Mouse (Mus musculus): ENCODE results near the gene Atad5. TPM values are rescaled to one million over a fixed set of nuclear protein-coding genes. Genes with fewer than 3 reads are reported as not detected.
"Not testable (repeated sequence)": the region's sequence is repeated elsewhere in the genome, so short reads cannot be mapped to it uniquely, and the experiment has no call there.

The Atad5 gene
- total RNA-seq (2021), result under 1 TPM; 0.74 to 0.81 TPM
- long read RNA-seq, experiment 1, result 0 reads
- long read RNA-seq, experiment 2, result 0 reads

DNA sequence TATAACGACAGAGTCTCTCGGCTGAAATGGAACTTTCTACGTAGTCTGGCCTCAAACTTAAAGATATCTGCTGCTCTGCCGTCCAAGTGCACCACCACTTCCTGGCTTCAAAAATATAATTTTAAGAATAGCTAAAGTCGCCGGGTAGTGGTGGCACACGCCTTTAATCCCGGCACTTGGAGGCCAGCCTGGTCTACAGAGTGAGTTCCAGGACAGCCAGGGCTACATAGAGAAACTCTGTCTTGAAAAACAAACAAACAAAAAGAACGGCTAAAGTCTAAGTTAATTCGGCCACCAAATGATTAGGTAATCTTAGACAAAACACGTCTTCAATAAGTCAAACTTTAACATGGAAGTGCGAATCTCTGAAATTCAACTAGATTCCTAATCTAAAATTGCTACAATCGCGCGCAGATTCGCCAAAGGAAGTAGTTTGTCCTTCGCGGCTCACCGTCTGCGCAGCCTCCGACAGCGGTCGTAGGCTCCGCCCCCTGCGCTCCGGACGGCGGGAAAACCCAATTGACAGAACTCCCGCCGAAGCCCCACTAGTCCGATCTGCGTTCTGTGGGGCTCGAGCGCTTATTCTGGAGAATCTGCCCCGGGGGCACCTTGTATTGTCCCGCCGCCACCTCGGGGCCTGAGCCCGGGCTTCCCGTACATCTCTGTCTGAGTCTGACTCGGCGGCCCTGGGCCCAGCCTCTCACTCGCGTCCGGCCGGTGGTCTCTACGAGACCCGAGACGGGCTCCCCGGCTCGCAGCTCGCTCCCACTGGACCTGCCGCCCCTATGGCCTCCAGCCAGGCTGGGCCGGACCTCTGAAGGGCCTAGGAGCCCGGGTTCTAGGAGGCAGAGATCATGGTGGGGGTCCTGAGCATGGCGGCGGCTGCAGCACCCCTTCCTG lies at the start of gene Atad5:
Gene Atad5, plus strand, starts transcription at position 484 of the 900 bp plus-strand sequence.
- intact Hi-C loops (cut with DNase I), result loop anchor here (5.0 kb wide), 1 partner anchor 108 kb away; no protein-coding TSS in a partner anchor
- Histone ChIP-seq H3K4me3 (peak within 1 kb of the TSS; percentile 76), H3K27ac (peak within 1 kb of the TSS; percentile 81)
- TF ChIP-seq CTCF (IDR thresholded peaks at IDR 0.05), result no peak
- DNase-seq, result peak; percentile 93

DNA sequence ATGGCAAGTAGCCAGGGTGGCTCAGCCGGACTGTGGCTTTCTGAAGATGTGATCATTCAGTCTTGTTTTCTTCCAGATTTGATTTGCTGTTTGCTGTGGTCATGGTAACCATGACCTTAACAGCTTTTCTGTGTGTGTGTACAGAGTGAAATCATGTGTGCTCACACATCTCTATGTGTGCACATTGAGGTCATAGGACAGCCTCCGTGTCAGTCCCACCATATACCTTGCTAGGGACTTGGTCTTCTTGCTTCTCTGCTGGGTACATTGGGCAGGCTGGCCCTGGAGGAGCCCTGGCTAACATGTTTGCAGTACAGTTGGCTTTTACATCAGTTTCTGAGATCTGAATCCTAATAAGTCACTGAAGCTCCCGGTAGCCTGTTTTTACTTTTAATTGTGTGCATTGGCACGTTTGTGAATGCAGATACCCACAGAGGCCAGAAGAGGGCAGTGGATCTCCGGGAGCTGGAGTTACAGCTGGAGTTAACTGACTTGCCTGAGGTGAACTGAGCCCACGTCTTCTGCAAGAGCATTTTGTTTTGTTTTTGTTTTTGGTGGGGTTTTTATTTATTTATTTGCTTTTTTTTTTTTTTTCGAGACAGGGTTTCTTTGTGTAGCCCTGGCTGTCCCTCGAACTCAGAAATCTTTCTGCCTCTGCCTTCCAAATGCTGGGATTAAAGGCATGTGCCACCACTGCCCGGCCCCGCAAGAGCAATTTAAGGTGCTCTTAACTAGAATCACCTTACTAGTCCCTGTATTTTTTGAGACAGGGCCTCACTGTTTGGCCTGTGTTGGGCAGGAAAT lies 46.4 kb upstream of the Atad5 start:
- intact Hi-C loops (cut with DNase I), result loop anchor here (5.0 to 10.0 kb wide), 2 partner anchors 39 to 192 kb away; partner anchors contain the start of gene Crlf3
- Histone ChIP-seq H3K27ac (no peak overlapping the region), H3K4me3 (no peak overlapping the region)
- peak; percentile 89 for TF ChIP-seq CTCF (IDR thresholded peaks at IDR 0.05)
- DNase-seq, result peak; percentile 56

DNA sequence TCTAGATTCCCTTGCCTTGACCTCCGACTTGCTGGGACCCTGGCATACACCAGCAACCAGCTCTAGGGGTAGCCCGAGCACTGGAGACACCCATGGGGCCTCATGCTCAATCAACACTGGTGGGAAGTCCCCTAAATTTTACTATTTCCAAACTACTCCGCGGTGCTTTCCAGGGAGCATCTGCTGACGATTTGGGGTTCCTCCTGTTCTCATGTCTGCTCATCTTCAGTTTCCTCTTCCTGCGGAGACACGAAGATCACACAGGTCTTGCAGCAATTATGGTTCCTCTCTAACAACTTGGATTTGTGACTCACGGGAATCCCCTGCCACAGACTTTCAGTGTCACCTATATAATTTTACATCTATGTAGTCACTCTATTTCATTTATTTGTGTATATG lies 45.8 kb upstream of the Atad5 start:
- no peak overlapping the region for H3K4me3 ChIP-seq
- H3K27ac ChIP-seq, result no peak overlapping the region
- no peak for DNase-seq
- TF ChIP-seq CTCF (IDR thresholded peaks at IDR 0.05), result no peak
- intact Hi-C loops (cut with DNase I), result loop anchor here (5.0 to 10.0 kb wide), 2 partner anchors 39 to 191 kb away; partner anchors contain the start of gene Crlf3

DNA sequence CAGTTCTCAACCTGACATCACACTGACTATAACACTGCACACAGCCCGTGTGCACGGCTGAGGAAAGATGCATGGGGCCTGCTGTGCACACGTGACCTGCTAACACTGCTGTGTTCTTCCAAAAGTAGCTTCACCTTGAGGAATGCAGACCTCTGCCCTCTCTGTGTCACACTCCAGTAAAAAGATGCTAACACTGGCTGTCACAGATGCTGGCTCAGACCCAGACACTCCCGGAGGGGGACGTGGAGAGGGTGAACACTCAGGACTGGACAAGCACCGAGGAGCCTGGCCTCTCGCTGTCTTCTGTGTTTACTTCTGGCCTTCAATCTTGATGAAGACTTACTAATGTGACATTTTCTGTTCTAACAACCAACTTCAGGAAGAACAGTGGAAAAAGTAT lies 42.3 kb upstream of the Atad5 start:
- intact Hi-C loops (cut with DNase I), result loop anchor here (10.0 kb wide), 1 partner anchor 188 kb away; no protein-coding TSS in a partner anchor
- no peak for DNase-seq
- no peak overlapping the region for H3K4me3 ChIP-seq
- TF ChIP-seq CTCF (IDR thresholded peaks at IDR 0.05), result no peak
- no peak overlapping the region for H3K27ac ChIP-seq

DNA sequence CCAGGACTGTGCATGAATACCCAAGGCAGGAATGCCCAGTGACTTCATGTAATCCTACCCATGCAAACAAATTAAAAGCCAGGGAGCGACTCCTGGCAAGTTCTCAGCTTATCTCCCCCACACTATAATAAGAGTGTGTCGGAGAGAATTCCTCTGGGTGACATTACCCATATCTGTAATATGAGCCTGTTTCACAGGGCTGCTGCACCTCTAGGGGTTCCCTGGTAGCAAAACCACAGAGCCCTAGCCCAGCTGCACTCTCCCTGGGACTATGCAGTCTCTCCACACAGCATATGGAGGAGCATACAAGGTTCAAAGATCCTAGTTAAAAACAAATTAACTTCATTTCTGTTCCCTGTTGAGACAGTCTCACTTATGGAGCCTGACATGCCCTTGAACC lies 39.1 kb upstream of the Atad5 start:
- H3K4me3 ChIP-seq, result no peak overlapping the region
- no peak overlapping the region for H3K27ac ChIP-seq
- DNase-seq, result peak; percentile 20
- no peak for TF ChIP-seq CTCF (IDR thresholded peaks at IDR 0.05)
- intact Hi-C loops (cut with DNase I), result no loop called here

DNA sequence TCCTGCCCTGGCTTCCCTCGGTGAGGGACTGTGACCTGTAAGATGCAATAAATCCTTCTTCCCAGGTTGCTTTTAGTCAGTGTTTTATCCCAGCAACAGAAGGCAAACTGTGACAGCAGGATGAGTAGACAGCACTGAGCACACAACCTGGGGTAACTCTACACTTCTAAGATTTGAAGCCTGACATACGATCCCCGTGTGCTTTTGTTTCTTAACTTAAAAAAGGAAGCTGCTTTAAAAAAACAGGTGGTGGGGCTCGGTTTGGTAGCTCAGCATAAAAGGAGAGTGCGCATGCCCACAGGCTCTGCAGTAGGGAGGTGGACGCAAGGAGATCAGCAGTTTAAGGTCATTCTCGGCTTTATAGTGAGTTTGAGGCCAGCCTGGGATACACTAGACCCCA lies 36.7 kb upstream of the Atad5 start:
- TF ChIP-seq CTCF (IDR thresholded peaks at IDR 0.05), result no peak
- Histone ChIP-seq H3K27ac (no peak overlapping the region), H3K4me3 (no peak overlapping the region)
- DNase-seq, result no peak
- intact Hi-C loops (cut with DNase I), result no loop called here

DNA sequence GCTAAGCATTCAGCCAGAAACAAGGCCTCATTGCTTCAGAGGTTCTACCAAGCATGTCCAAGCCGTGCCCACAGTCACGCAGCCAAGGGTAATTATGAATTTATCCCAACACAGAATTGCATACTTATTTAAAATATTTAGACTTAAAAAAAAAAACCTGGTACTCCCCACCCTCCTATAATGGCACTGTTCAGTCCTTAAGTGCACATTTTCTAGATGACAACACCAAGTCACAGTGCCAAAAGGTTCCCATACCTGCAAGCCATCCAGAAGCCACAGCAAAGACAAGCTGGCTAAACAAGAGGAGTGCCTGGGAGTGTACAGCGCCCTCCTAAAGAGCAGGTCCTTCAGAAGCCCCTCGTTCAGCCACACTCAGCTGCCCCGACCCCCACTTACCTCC lies 36.0 kb upstream of the Atad5 start:
- DNase-seq, result no peak
- TF ChIP-seq CTCF (IDR thresholded peaks at IDR 0.05), result no peak
- intact Hi-C loops (cut with DNase I), result no loop called here
- Histone ChIP-seq H3K4me3 (no peak overlapping the region), H3K27ac (no peak overlapping the region)

DNA sequence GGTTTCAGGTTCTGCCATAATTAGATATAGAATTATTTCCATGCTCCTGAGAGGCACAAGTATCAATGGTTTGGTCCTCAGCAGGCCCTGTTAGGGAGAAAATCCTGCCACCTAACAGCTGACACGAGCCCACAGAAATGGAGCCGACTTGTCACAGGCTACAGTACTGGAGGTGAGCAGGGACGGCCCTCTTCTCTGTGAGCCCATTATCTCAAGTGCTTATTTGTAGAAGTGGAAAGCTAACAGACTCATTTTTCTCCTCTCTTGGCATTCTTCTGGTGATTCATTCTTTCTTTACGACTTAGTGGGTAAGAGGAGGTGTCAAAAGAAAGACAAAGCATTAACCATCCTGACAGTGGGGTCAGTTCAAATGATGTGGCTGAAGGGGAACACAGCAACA lies 34.5 kb upstream of the Atad5 start:
- Histone ChIP-seq H3K4me3 (no peak overlapping the region), H3K27ac (no peak overlapping the region)
- DNase-seq, result no peak
- TF ChIP-seq CTCF (IDR thresholded peaks at IDR 0.05), result no peak
- intact Hi-C loops (cut with DNase I), result no loop called here

DNA sequence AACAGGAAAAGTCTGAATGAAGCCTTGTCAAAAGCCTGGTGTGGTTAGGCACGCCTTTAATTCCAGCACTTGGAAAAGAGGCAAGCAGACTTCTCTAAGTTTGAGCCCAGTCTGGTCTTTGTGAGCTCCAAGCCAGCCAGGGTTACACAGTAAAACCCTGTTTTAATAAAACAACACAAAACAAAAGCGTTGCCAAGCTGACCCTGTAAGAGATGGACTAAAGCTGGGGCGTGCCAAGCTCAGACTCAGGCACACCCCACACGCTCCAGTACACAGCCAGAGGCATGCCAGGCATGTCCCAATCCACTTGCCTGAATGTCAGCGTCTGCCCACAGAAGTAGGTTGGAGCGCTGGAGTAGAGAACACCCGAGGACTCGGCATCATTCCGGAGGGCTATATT lies 33.1 kb upstream of the Atad5 start:
- no peak overlapping the region for H3K4me3 ChIP-seq
- no peak for TF ChIP-seq CTCF (IDR thresholded peaks at IDR 0.05)
- intact Hi-C loops (cut with DNase I), result no loop called here
- H3K27ac ChIP-seq, result no peak overlapping the region
- DNase-seq, result no peak

DNA sequence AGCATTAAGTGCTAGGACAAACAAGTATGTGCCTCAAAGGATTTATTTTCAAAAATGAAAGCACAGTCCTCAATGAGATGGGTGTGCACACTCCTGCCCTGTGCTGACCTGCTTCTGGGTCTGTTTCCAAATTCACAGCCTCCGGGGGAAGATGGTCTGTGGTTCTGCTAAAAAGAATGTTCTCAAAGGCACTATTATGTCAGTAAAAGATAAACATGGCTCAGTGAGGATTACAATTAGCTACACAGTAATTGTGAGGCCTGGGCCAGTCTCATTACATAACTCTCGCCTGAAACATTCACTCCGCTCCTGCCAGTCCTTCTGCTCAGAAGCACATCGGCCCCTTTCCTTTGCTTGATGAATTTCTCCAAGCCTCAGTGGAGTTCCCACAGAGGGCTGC lies 27.0 kb upstream of the Atad5 start:
- Histone ChIP-seq H3K4me3 (no peak overlapping the region), H3K27ac (peak overlapping the region; percentile 57)
- no peak for TF ChIP-seq CTCF (IDR thresholded peaks at IDR 0.05)
- no peak for DNase-seq
- intact Hi-C loops (cut with DNase I), result no loop called here

DNA sequence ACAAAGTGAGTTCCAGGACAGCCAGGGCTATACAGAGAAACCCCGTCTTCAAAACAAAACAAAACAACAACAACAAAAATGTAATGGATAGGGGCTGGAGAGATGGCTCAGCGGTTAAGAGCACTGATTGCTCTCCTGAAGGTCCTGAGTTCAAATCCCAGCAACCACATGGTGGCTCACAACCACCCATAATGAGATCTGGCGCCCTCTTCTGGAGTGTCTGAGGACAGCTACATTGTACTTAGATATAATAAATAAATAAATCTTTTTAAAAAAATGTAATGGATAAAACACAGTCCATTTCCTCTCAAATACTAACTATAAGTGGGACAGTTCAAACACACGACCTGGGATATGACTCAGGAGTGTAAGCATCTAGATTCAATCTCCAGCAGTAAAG lies 22.8 kb upstream of the Atad5 start:
- peak; percentile 31; the same call in 1 of the 2 replicates for TF ChIP-seq CTCF (IDR thresholded peaks at IDR 0.05)
- H3K27ac ChIP-seq; intact Hi-C loops (cut with DNase I); H3K4me3 ChIP-seq; DNase-seq: not testable (repeated sequence)

DNA sequence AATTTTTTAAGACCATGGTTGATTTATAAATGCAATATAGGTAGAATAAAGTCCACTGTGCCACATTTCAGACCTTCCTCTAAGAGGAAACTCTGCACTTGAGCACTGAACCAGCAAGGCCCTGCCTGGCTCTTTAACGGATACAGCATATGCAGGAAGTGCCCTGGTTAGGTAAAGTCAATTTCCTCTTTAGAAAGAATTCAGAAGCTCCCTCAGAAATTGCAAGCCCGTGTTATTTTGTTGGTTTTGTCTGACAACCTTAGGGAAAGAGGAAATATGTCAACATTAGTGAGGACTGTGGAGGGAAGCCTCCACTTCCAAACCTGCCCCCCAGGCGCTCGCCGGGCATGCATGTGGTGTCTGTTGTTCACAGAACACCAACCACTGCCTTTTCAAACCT lies 21.6 kb upstream of the Atad5 start:
- Histone ChIP-seq H3K4me3 (no peak overlapping the region), H3K27ac (no peak overlapping the region)
- intact Hi-C loops (cut with DNase I), result no loop called here
- DNase-seq, result no peak
- TF ChIP-seq CTCF (IDR thresholded peaks at IDR 0.05), result no peak

DNA sequence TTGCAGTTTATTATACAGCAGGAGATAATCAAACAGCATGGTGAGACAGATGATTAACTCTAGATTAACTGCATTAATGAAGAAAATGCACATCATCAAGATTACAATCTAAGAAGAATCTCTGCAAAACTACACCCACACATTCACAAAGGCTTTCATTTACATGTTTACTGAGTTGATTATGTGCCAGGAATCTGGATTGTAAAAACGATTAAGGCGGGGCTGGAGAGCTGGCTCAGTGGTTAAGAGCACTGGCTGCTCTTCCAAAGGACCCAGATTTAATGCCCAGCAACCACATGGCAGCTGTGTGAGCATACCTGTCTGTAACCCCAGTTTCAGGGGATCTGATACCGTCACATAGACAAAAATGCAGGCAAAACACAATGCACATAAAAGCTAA lies 19.4 kb upstream of the Atad5 start:
- no peak for DNase-seq
- intact Hi-C loops (cut with DNase I), result no loop called here
- no peak for TF ChIP-seq CTCF (IDR thresholded peaks at IDR 0.05)
- no peak overlapping the region for H3K4me3 ChIP-seq
- H3K27ac ChIP-seq, result no peak overlapping the region
